Mouse (Mus musculus) T-helper 2 cell (primary cell): ENCODE measurements around the gene Fubp1.
"Not testable (repeated sequence)": the region's sequence is repeated elsewhere in the genome, so short reads cannot be mapped to it uniquely, and the experiment has no call there.

ENCODE experiments used
- in situ Hi-C: fragments of 300-600 bp; cut with MboI, MseI; formaldehyde crosslinking; loops from one replicate; pipeline ENCODE4 v1.15.1; 2025; ENCODE audit warnings: high pct_unique_total_duplicates

Gene Fubp1

GRCm38 (mm10) chr3:152193177-152193576 lies 17.0 kb upstream of the Fubp1 start:
- in situ Hi-C loops, result no loop called here

GRCm38 (mm10) chr3:152193635-152194097 lies 16.6 kb upstream of the Fubp1 start:
- in situ Hi-C loops, result no loop called here

DNA sequence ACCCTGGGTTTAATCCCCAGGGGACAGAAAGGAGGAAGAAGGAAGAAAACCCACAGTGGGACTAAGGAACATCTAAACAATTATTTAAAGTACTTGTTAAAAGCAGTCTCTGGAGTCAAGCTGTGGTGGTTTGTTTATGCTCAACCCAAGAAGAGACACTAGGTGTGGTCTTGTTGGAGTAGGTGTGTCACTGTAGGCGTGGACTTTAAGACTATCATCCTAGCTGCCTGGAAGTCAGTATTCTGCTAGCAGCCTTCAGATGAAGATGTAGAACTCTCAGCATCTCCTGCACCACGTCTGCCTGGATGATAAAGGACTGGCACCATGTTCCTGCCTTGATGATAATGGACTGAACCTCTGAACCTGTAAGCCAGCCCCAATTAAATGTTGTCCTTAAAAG lies 13.0 kb upstream of the Fubp1 start:
- in situ Hi-C loops, result not testable (repeated sequence)

DNA sequence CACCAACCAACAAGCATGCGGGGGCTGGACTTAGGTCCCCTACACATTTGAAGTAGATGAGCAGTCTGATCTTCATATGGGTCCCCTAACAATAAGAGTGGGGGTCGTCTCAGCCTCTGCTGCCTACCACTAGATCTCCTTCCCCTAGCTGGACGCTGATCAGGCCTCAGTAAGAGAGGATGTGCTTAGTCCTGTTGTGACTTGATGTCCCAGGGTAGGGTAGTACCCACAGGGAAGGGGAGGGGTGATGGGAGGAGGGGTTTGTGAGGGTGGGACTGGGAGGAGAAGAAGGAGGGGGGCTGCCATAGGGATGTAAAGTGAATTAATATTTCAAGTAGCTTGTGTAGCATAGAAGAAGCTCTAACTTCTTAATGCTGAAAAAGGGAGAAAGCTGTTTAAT lies 11.1 kb upstream of the Fubp1 start:
- in situ Hi-C loops, result no loop called here

DNA sequence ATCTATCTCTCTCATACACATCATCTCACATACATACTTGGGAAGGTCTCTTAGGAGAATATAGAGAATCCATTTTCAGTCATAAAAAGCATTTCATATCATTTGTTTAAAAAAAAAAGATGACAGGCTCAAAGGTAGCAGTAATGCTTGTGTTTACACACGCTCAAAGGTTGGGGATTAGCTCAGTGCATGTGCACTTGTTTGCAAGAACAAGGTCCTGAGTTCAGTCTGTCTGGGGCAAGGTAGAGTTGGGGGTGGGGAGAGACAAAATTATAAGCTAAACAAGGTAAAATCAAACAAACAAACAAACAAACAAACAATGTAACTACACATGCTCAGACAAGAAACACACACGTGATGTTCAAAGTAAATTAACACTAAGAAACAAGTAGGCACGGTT lies 9.0 kb upstream of the Fubp1 start:
- in situ Hi-C loops, result loop anchor here (5.0 to 25.0 kb wide), 2 partner anchors 89 to 1711 kb away; partner anchors contain the start of genes Msh4 and Rabggtb

GRCm38 (mm10) chr3:152201651-152202050 lies 8.6 kb upstream of the Fubp1 start:
- in situ Hi-C loops, result loop anchor here (5.0 to 25.0 kb wide), 2 partner anchors 89 to 1711 kb away; partner anchors contain the start of genes Msh4 and Rabggtb

- in situ Hi-C loops, result loop anchor here (5.0 to 25.0 kb wide), 2 partner anchors 91 to 1709 kb away; partner anchors contain the start of genes Msh4 and Rabggtb
These were observed 7.3 kb upstream of the Fubp1 start for GRCm38 (mm10) chr3:152202942-152203341.

DNA sequence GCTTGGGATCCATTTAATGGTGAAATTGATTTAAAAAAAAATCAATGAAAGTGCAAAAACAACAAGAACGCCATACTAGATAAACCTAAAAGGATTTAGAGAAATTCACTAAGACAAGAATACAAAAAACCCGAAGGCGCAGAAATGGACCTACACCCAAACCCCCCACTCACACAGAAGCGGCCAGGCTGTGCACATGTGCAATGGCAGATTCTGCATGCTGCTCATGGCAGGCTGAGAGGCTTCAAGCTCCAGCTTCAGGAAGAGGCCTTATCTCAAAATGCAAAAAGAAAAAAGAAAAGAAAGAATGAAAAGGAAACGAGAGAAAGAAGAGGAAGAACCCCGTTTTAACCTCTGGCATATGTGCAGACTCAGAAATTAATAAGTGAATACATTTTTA lies 6.8 kb upstream of the Fubp1 start:
- in situ Hi-C loops, result loop anchor here (5.0 to 25.0 kb wide), 2 partner anchors 91 to 1709 kb away; partner anchors contain the start of genes Msh4 and Rabggtb

- in situ Hi-C loops, result loop anchor here (5.0 to 25.0 kb wide), 2 partner anchors 92 to 1708 kb away; partner anchors contain the start of genes Msh4 and Rabggtb
These were observed 6.2 kb upstream of the Fubp1 start for GRCm38 (mm10) chr3:152203996-152204395.

DNA sequence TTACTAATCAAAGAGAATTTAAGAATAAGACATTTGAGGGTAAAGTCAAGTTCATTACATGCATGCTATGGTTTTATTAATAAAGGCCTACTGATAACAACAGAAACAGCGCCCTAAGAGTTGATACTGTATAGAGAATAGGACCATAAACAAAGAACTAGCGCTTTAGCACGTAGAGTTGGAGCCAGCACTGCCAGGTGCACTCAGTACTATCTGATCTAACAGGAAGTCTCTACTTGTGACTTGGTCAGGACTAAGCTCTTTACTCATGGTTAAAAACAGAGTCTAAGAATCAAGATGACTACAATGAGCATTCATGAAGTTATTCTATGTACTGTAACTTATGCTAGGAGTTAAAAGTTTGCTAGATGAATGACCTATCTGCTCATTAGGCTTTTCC lies 5.6 kb upstream of the Fubp1 start:
- in situ Hi-C loops, result loop anchor here (5.0 to 25.0 kb wide), 2 partner anchors 92 to 1708 kb away; partner anchors contain the start of genes Msh4 and Rabggtb

- in situ Hi-C loops, result loop anchor here (25.0 kb wide), 1 partner anchor 1705 kb away; the partner anchor contains the start of genes Msh4 and Rabggtb
These were observed 3.1 kb upstream of the Fubp1 start for GRCm38 (mm10) chr3:152207156-152207555.

- in situ Hi-C loops, result loop anchor here (25.0 kb wide), 1 partner anchor 1704 kb away; the partner anchor contains the start of genes Msh4 and Rabggtb
These were observed 1.9 kb upstream of the Fubp1 start for GRCm38 (mm10) chr3:152208096-152208885.

DNA sequence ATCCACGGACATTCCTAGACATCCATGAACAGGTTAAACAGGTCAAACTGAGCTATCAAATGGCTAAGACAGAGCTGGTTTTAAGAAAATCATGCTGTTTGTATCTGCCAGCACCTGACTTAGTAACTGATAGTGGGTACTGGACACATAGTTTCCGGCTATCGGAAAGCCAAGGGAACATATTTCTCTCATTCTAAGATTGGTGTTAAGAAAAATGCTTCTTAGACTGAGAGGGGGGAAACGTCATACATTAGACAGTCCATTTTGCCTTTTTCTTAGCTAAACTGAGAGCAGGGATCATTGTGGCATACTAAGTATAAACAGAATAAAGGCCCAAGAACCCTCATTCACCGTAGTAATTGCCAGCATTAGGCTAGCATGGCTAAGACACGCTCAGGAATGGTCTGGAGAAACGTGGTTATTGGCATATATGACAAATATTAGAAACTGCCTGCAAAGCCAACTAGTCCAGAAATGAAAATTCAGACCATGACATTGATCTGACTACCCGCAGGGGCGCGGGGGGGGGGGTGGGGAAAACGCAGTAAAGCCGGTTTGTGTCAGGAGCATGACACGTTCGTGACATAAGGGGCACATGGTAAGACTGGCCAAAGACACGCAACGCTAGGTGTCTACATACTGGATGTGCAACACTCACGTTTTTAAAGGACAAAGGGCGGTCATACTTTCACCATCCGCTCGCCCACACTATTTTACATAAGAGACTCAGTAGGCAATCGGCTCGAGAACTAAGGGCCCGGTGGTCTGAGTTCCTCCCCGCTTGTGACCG lies 850 bp upstream of the Fubp1 start:
- in situ Hi-C loops, result loop anchor here (25.0 kb wide), 1 partner anchor 1703 kb away; the partner anchor contains the start of genes Msh4 and Rabggtb

DNA sequence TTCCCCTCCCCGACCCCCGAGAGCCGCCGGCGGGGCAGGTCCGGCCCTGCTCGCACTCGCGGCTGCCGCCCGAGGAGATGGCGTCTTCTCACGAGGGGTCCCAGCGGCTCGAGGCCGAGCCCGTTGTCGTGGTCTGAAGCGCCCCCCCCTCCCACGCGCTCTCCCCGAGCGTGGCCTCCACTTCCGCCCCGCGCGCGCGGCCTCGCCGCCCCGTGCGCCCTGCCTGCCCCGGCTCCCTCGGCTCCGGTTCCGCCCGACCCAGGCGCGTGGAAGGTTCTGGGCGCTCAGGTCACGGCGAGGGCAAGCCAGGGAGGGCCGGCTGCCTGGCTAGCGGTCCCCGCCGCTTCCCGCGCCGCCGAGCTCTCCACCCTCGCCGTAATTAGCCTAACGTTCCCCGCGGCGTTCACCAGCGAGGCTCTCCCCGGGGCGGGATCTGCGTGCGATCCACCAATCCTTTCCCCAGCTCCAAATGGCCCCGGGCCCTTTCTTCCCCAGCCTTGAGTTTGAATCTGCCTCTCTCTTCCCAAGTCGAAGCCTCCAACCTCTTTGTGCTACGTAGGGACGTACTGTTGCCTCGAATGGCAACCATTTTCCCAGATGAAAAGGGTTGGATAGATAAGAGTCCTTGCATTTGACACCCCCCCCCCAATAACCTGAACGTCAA lies 638 bp downstream of the Fubp1 start:
- in situ Hi-C loops, result loop anchor here (25.0 kb wide), 1 partner anchor 1701 kb away; the partner anchor contains the start of genes Msh4 and Rabggtb

GRCm38 (mm10) chr3:152211731-152212279 lies 1.6 kb downstream of the Fubp1 start:
- in situ Hi-C loops, result loop anchor here (25.0 kb wide), 1 partner anchor 1700 kb away; the partner anchor contains the start of genes Msh4 and Rabggtb

DNA sequence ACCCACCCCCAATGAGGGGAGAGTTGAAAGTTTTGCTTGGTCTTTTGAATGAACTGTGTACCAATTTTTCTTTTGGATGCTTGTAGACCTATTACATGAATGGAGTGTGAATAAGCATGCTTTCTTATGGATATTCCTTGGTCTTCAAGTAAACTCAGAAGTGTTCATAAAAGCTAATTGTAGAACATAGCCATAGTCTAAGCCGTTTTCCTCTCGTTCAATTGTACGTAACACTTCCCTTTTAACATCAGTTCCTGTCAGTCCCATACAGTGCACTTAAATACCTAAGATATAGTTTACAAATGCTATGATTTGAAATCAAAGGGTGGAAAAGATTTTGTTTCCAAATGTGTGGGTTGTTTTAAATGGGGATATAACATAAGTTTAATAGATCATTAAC lies 3.2 kb downstream of the Fubp1 start:
- in situ Hi-C loops, result loop anchor here (25.0 kb wide), 1 partner anchor 1699 kb away; the partner anchor contains the start of genes Msh4 and Rabggtb

- in situ Hi-C loops, result loop anchor here (25.0 kb wide), 1 partner anchor 1687 kb away; the partner anchor contains the start of genes Msh4 and Rabggtb
These were observed 14.7 kb downstream of the Fubp1 start for GRCm38 (mm10) chr3:152224918-152225317.

DNA sequence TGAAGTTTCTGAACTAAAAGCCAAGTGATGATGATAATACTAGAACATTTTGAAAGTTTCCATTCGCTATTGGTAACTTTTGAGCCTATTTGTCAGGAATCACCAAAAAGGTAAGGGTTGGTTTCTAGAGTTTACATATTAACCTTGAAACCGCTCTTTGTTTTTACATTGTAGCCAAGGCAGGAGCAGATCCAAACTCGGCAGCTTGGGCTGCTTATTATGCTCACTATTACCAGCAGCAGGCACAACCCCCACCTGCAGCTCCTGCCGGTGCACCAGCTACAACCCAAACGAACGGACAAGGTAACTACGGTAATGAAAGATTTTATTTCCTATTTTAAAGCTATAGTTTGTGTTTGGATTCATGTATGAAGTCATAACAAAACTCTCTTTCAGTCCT lies 15.7 kb downstream of the Fubp1 start:
- in situ Hi-C loops, result no loop called here

GRCm38 (mm10) chr3:152228843-152229242 lies 18.6 kb downstream of the Fubp1 start:
- in situ Hi-C loops, result no loop called here

- in situ Hi-C loops, result no loop called here
These were observed 19.0 kb downstream of the Fubp1 start for GRCm38 (mm10) chr3:152229271-152229670.
